Mouse (Mus musculus): ENCODE data around the gene Bphl. TPM values are rescaled to one million over a fixed set of nuclear protein-coding genes. Genes with fewer than 3 reads are reported as not detected.
"Not testable (repeated sequence)": the region's sequence is repeated elsewhere in the genome, so short reads cannot be mapped to it uniquely, and the experiment has no call there.

Gene Bphl
- polyA plus RNA-seq, 1 experiment, result 70.8 TPM

- H3K4me1 ChIP-seq (ENCODE audit: control insufficient read depth, insufficient read depth, low read length), result peaks cover 4% of the 10 kb centered on the region; the same call in 1 of the 2 replicates
- H3K4me3 ChIP-seq (replicated peaks; ENCODE audit: insufficient read depth, low read depth, low read length), result no peak overlapping the region
- TF ChIP-seq CTCF (IDR thresholded peaks at IDR 0.05; ENCODE audit: borderline replicate concordance, insufficient read depth, low read depth, low read length) (no peak), POLR2A (IDR thresholded peaks at IDR 0.05; ENCODE audit: borderline replicate concordance, insufficient read depth, low read length) (no peak)
- H3K27me3 ChIP-seq (ENCODE audit: control insufficient read depth, insufficient read depth, low read length), result no peaks in the 10 kb centered on the region
- no peak for DNase-seq
- no peak overlapping the region for H3K27ac ChIP-seq (ENCODE audit: insufficient read depth, low read length)
- WGBS, result 73% methylated on average over 3 of the region's 3 CpGs
Measured at GRCm38 (mm10) chr13:34072847-34073246, 35.5 kb downstream of the Bphl start.

- not testable (repeated sequence) for H3K27me3 ChIP-seq (ENCODE audit: control insufficient read depth, insufficient read depth, low read length); H3K4me1 ChIP-seq (ENCODE audit: control insufficient read depth, insufficient read depth, low read length); H3K27ac ChIP-seq (ENCODE audit: insufficient read depth, low read length); DNase-seq; H3K4me3 ChIP-seq (replicated peaks; ENCODE audit: insufficient read depth, low read depth, low read length)
- WGBS, result 96% methylated on average over 12 of the region's 17 CpGs
Measured at GRCm38 (mm10) chr13:34074441-34074840, 37.0 kb downstream of the Bphl start.

GRCm38 (mm10) chr13:34075893-34076292 is 38.5 kb downstream of the Bphl start:
- DNase-seq; H3K4me1 ChIP-seq (ENCODE audit: control insufficient read depth, insufficient read depth, low read length); H3K27me3 ChIP-seq (ENCODE audit: control insufficient read depth, insufficient read depth, low read length); H3K27ac ChIP-seq (ENCODE audit: insufficient read depth, low read length); H3K4me3 ChIP-seq (replicated peaks; ENCODE audit: insufficient read depth, low read depth, low read length): not testable (repeated sequence)
- WGBS, result 68% methylated on average over 6 of the region's 6 CpGs

GRCm38 (mm10) chr13:34076561-34077491 is 39.4 kb downstream of the Bphl start:
- TF ChIP-seq POLR2A (IDR thresholded peaks at IDR 0.05; ENCODE audit: borderline replicate concordance, insufficient read depth, low read length) (no peak), CTCF (IDR thresholded peaks at IDR 0.05; ENCODE audit: borderline replicate concordance, insufficient read depth, low read depth, low read length) (no peak)
- Histone ChIP-seq H3K27me3 (ENCODE audit: control insufficient read depth, insufficient read depth, low read length) (no peaks in the 10 kb centered on the region), H3K4me1 (ENCODE audit: control insufficient read depth, insufficient read depth, low read length) (peaks cover 4% of the 10 kb centered on the region; the same call in 1 of the 2 replicates), H3K27ac (ENCODE audit: insufficient read depth, low read length) (no peak overlapping the region; the same call in 1 of the 2 replicates), H3K4me3 (replicated peaks; ENCODE audit: insufficient read depth, low read depth, low read length) (peak overlapping the region; percentile 56)
- DNase-seq, result peak; percentile 46 to 51
- 15% methylated on average over 20 of the region's 20 CpGs for WGBS

- H3K4me1 ChIP-seq (ENCODE audit: control insufficient read depth, insufficient read depth, low read length), result peaks cover 4% of the 10 kb centered on the region; the same call in 1 of the 2 replicates
- TF ChIP-seq POLR2A (IDR thresholded peaks at IDR 0.05; ENCODE audit: borderline replicate concordance, insufficient read depth, low read length) (peak; percentile 98), CTCF (IDR thresholded peaks at IDR 0.05; ENCODE audit: borderline replicate concordance, insufficient read depth, low read depth, low read length) (peak; percentile 15; the same call in 1 of the 2 replicates)
- peak; percentile 92 to 93 for DNase-seq
- H3K27me3 ChIP-seq (ENCODE audit: control insufficient read depth, insufficient read depth, low read length), result no peaks in the 10 kb centered on the region
- peak within 1 kb of the TSS; percentile 89 for H3K4me3 ChIP-seq (replicated peaks; ENCODE audit: insufficient read depth, low read depth, low read length)
- peak within 1 kb of the TSS; percentile 27 for H3K27ac ChIP-seq (ENCODE audit: insufficient read depth, low read length)
- under 1% methylated on average over 45 of the region's 45 CpGs for WGBS
Measured at GRCm38 (mm10) chr13:34077492-34078271, 40.3 kb downstream of the Bphl start, which contains the start of gene Tubb2a. Gene Tubb2a (minus strand): TSS chr13:34078007.

- 49% methylated on average over 16 of the region's 16 CpGs for WGBS
- no peak for TF ChIP-seq POLR2A (IDR thresholded peaks at IDR 0.05; ENCODE audit: borderline replicate concordance, insufficient read depth, low read length)
- TF ChIP-seq CTCF (IDR thresholded peaks at IDR 0.05; ENCODE audit: borderline replicate concordance, insufficient read depth, low read depth, low read length), result no peak
- no peak for DNase-seq
Measured at GRCm38 (mm10) chr13:34078500-34079280, 41.3 kb downstream of the Bphl start.

GRCm38 (mm10) chr13:34079801-34080200 is 42.4 kb downstream of the Bphl start:
- 88% methylated on average over 3 of the region's 3 CpGs for WGBS
- no peak overlapping the region for H3K4me3 ChIP-seq (replicated peaks; ENCODE audit: insufficient read depth, low read depth, low read length)
- H3K27ac ChIP-seq (ENCODE audit: insufficient read depth, low read length), result no peak overlapping the region
- DNase-seq, result no peak
- H3K27me3 ChIP-seq (ENCODE audit: control insufficient read depth, insufficient read depth, low read length), result no peaks in the 10 kb centered on the region
- no peak for TF ChIP-seq POLR2A (IDR thresholded peaks at IDR 0.05; ENCODE audit: borderline replicate concordance, insufficient read depth, low read length)
- no peak for TF ChIP-seq CTCF (IDR thresholded peaks at IDR 0.05; ENCODE audit: borderline replicate concordance, insufficient read depth, low read depth, low read length)
- H3K4me1 ChIP-seq (ENCODE audit: control insufficient read depth, insufficient read depth, low read length), result peaks cover 4% of the 10 kb centered on the region; the same call in 1 of the 2 replicates

More at GRCm38 (mm10) chr13:34078500-34079280, 41.3 kb downstream of the Bphl start:
- Histone ChIP-seq H3K4me1 (ENCODE audit: control insufficient read depth, insufficient read depth, low read length) (peaks cover 4% of the 10 kb centered on the region; the same call in 1 of the 2 replicates), H3K4me3 (replicated peaks; ENCODE audit: insufficient read depth, low read depth, low read length) (peak overlapping the region; percentile 89), H3K27ac (ENCODE audit: insufficient read depth, low read length) (no peak overlapping the region), H3K27me3 (ENCODE audit: control insufficient read depth, insufficient read depth, low read length) (no peaks in the 10 kb centered on the region)
